Mouse (Mus musculus): ENCODE results near the gene Cnr1.

Cnr1 gene

GRCm38 (mm10) chr4:33941557-33941956, 17.2 kb downstream of the Cnr1 start:
- in situ Hi-C loops (cut with MboI): no loop called here

DNA sequence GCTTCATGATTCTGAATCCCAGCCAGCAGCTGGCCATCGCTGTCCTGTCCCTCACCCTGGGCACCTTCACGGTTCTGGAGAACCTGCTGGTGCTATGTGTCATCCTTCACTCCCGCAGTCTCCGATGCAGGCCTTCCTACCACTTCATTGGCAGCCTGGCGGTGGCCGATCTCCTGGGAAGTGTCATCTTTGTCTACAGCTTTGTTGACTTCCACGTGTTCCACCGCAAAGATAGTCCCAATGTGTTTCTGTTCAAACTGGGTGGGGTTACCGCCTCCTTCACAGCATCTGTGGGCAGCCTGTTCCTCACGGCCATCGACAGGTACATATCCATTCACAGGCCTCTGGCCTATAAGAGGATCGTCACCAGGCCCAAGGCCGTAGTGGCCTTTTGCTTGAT, 19.5 kb downstream of the Cnr1 start:
- in situ Hi-C loops (cut with MboI): no loop called here

DNA sequence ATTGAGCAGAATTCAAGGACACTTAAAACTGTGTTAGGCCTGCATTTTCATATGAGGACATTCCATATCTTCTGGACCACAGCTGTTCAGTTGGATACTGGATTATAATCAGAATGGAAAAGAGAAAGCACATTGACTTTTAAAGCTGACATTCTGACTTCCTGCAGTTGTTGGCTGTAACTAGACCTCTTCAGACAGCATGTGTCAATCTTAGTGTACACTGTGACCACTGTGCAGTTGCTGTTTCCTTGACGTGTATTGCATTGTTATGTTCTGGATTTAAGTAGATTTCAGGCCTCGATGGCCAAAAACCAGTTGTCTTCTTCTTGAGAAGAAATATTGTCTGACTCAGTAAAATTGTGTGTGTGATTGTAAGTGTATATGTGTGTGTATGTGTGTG, 21.3 kb downstream of the Cnr1 start:
- in situ Hi-C loops (cut with MboI): no loop called here

GRCm38 (mm10) chr4:33947584-33947983, 23.2 kb downstream of the Cnr1 start:
- in situ Hi-C loops (cut with MboI): no loop called here

- in situ Hi-C loops (cut with MboI): no loop called here
These were observed 33.0 kb downstream of the Cnr1 start for GRCm38 (mm10) chr4:33957398-33957797.

GRCm38 (mm10) chr4:33958515-33958914, 34.1 kb downstream of the Cnr1 start:
- in situ Hi-C loops (cut with MboI): no loop called here

DNA sequence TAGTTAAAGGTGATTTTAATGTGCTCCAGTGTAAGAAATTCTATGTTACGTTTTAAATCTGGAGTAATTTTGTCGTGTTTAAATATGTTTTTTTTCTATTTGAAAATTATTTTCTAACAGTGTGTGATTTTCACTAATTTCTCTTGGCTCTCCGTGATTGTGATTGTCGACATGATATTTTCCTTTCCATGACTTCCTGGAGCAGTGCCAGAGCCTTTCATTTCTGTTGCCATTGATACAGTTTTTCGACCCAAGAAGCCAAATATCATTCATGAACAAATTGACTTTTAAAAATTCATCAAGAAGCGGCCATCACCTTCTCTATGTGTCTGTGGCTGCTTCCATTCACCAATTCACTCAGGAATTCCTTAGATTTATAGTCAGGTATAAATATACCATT, 35.4 kb downstream of the Cnr1 start:
- in situ Hi-C loops (cut with MboI): no loop called here

GRCm38 (mm10) chr4:33970726-33971125, 46.3 kb downstream of the Cnr1 start:
- in situ Hi-C loops (cut with MboI): no loop called here

- in situ Hi-C loops (cut with MboI): no loop called here
These were observed 64.2 kb downstream of the Cnr1 start for GRCm38 (mm10) chr4:33988466-33989089.

DNA sequence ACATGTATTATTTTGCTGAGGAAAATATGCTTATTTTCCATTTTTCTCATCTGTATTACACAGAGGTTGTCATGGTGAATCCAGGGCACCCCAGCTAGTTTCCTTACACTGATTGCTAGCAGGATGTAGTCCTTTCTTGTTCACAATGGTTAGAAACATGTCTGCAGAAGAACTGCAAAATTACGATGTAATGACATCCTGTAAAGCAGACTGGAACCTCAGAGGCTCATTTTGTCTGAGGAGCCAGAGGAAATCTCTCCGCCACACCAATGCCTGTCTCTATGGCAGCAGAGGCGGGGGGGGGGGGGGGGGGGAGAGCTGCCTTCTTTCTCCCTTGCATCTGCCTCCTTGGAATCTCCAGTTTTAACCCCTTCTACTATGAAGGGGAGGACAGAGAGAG, 68.3 kb downstream of the Cnr1 start:
- in situ Hi-C loops (cut with MboI): no loop called here

DNA sequence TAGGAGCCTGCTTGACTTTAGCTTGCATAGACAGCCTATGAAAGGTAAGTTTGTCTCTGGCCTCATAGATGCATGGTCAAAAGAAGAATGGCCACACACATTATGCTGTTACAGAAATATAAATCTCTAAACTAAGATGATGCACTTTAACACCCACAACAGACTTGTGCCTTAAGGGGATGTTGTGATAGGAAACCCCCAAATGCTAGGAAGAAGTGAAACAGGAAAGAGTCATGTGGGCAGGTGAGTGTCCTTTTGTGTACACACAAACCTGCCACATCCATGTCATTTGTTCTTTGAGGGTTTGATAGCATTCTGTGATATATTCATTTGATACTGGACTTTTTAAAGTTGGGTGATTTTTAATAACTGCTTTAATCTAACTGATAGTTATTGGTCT, 72.0 kb downstream of the Cnr1 start:
- in situ Hi-C loops (cut with MboI): no loop called here

All from mature B cell (primary cell).